Mouse (Mus musculus): Measurements from ENCODE around the gene Txnrd1. TPM values are rescaled to one million over a fixed set of nuclear protein-coding genes. Genes with fewer than 3 reads are reported as not detected.

The Txnrd1 gene
- polyA plus RNA-seq, 1 experiment = 32.2 TPM

- H3K4me1 ChIP-seq (replicated peaks; ENCODE audit: control insufficient read depth, insufficient read depth, low read length) = no peaks in the 10 kb centered on the region
- H3K4me3 ChIP-seq (ENCODE audit: control insufficient read depth, insufficient read depth, low read length) = no peak overlapping the region
- no peak for DNase-seq
- TF ChIP-seq CTCF (IDR thresholded peaks at IDR 0.05; ENCODE audit: borderline replicate concordance, control insufficient read depth, extremely low read depth, insufficient read depth, low read length, poor library complexity) (no peak), POLR2A (IDR thresholded peaks at IDR 0.05; ENCODE audit: control insufficient read depth, extremely low read depth, insufficient read depth, low read length, poor library complexity) (no peak)
- no peak overlapping the region for H3K27ac ChIP-seq (ENCODE audit: control insufficient read depth, insufficient read depth, low read length)
- no peaks in the 10 kb centered on the region for H3K36me3 ChIP-seq (ENCODE audit: control insufficient read depth, insufficient read depth, low read length)
- 95% methylated on average over 2 of the region's 2 CpGs for WGBS
- no peaks in the 10 kb centered on the region for H3K27me3 ChIP-seq (ENCODE audit: control insufficient read depth, insufficient read depth, low read length)
Observed at GRCm38 (mm10) chr10:82925624-82926023, 91.9 kb downstream of the Txnrd1 start.

- no peak for TF ChIP-seq CTCF (IDR thresholded peaks at IDR 0.05; ENCODE audit: borderline replicate concordance, control insufficient read depth, extremely low read depth, insufficient read depth, low read length, poor library complexity)
- TF ChIP-seq POLR2A (IDR thresholded peaks at IDR 0.05; ENCODE audit: control insufficient read depth, extremely low read depth, insufficient read depth, low read length, poor library complexity) = no peak
- DNase-seq = no peak
- 21% methylated on average over 13 of the region's 13 CpGs for WGBS
Observed at GRCm38 (mm10) chr10:82935018-82935633, 101.4 kb downstream of the Txnrd1 start.

GRCm38 (mm10) chr10:82935774-82936173 lies 102.0 kb downstream of the Txnrd1 start:
- Histone ChIP-seq H3K27me3 (ENCODE audit: control insufficient read depth, insufficient read depth, low read length) (no peaks in the 10 kb centered on the region), H3K36me3 (ENCODE audit: control insufficient read depth, insufficient read depth, low read length) (no peaks in the 10 kb centered on the region), H3K27ac (ENCODE audit: control insufficient read depth, insufficient read depth, low read length) (no peak overlapping the region), H3K4me1 (replicated peaks; ENCODE audit: control insufficient read depth, insufficient read depth, low read length) (no peaks in the 10 kb centered on the region; the same call in 1 of the 2 replicates), H3K4me3 (ENCODE audit: control insufficient read depth, insufficient read depth, low read length) (no peak overlapping the region)
- TF ChIP-seq POLR2A (IDR thresholded peaks at IDR 0.05; ENCODE audit: control insufficient read depth, extremely low read depth, insufficient read depth, low read length, poor library complexity) = no peak
- no peak for TF ChIP-seq CTCF (IDR thresholded peaks at IDR 0.05; ENCODE audit: borderline replicate concordance, control insufficient read depth, extremely low read depth, insufficient read depth, low read length, poor library complexity)
- 79% methylated on average over 6 of the region's 6 CpGs for WGBS
- no peak for DNase-seq

More at GRCm38 (mm10) chr10:82935018-82935633, 101.4 kb downstream of the Txnrd1 start:
- Histone ChIP-seq H3K4me3 (ENCODE audit: control insufficient read depth, insufficient read depth, low read length) (no peak overlapping the region), H3K36me3 (ENCODE audit: control insufficient read depth, insufficient read depth, low read length) (no peaks in the 10 kb centered on the region), H3K4me1 (replicated peaks; ENCODE audit: control insufficient read depth, insufficient read depth, low read length) (no peaks in the 10 kb centered on the region; the same call in 1 of the 2 replicates), H3K27ac (ENCODE audit: control insufficient read depth, insufficient read depth, low read length) (no peak overlapping the region), H3K27me3 (ENCODE audit: control insufficient read depth, insufficient read depth, low read length) (no peaks in the 10 kb centered on the region)

Other genes with a start within 250 kb of the Txnrd1 start
- gene 1190007I07Rik, start 210.7 kb upstream of the Txnrd1 start, polyA plus RNA-seq (2012; rRNA removed) = 56.9 and 67.7 TPM in 2 replicates
- 49.9 and 51.5 TPM in 2 replicates for gene Tdg, start 204.1 kb upstream of the Txnrd1 start, polyA plus RNA-seq (2012; rRNA removed)
- 7.9 and 8.9 TPM in 2 replicates for gene Glt8d2, start 143.3 kb upstream of the Txnrd1 start, polyA plus RNA-seq (2012; rRNA removed)
- gene Hcfc2, start 137.8 kb upstream of the Txnrd1 start, polyA plus RNA-seq (2012; rRNA removed) = 17.0 and 17.1 TPM in 2 replicates
- 21.4 and 26.7 TPM in 2 replicates for gene Nfyb, start 69.8 kb upstream of the Txnrd1 start, polyA plus RNA-seq (2012; rRNA removed)
- gene Eid3, start 32.7 kb downstream of the Txnrd1 start, polyA plus RNA-seq (2012; rRNA removed) = 0.37 and 0.46 TPM in 2 replicates
- 15.5 and 19.4 TPM in 2 replicates for gene Chst11, start 151.5 kb downstream of the Txnrd1 start, polyA plus RNA-seq (2012; rRNA removed)

All from thymus, adult 2 months (tissue).